Mouse (Mus musculus) heart, adult 2 months (tissue): ENCODE measurements at regions not wholly inside any gene's neighbourhood (a gene's known extent, or its start where the extent isn't known, plus 50 kb on each side); places are given as distances from the start of the nearest gene placed in this dataset.

ENCODE experiments used
- DNase-seq, 2 experiments: peaks; one replicate each; pipeline ENCODE4 v3.0.0; 2021
- H3K27ac ChIP-seq: fragments of 200-600 bp; 2 replicates; pipeline ENCODE4 v1.8.1; 2022
- H3K27me3 ChIP-seq: fragments of 200-500 bp; 2 replicates; pipeline ENCODE4 v1.6.1; 2012; ENCODE audit warnings: mild to moderate bottlenecking, low read length, inconsistent platforms, mixed read lengths; ENCODE audit not compliant: control insufficient read depth, insufficient read depth
- H3K36me3 ChIP-seq: fragments of 200-500 bp; 2 replicates; pipeline ENCODE4 v1.6.1; 2012; ENCODE audit warnings: low read length, inconsistent platforms; ENCODE audit not compliant: control insufficient read depth, insufficient read depth
- H3K4me1 ChIP-seq: fragments of 200-500 bp; 2 replicates; pipeline ENCODE4 v1.6.1; 2011; ENCODE audit warnings: low read length; ENCODE audit not compliant: control insufficient read depth, insufficient read depth
- H3K4me3 ChIP-seq: fragments of 200-600 bp; 2 replicates; pipeline ENCODE4 v1.8.1; 2022
- H3K79me2 ChIP-seq: fragments of 200-500 bp; replicated peaks from 2 replicates; pipeline ENCODE4 v1.6.1; 2012; ENCODE audit warnings: mild to moderate bottlenecking, inconsistent platforms, low read length, moderate library complexity, mixed read lengths; ENCODE audit not compliant: control insufficient read depth, insufficient read depth
- H3K9ac ChIP-seq: fragments of 200-500 bp; 2 replicates; pipeline ENCODE4 v1.6.1; 2012; ENCODE audit warnings: low read depth, mild to moderate bottlenecking, control low read depth, inconsistent platforms, low read length, mixed read lengths
- CTCF ChIP-seq: fragments of 200-600 bp; IDR thresholded peaks from 2 replicates; pipeline ENCODE4 v1.8.1; 2022; ENCODE audit warnings: antibody characterized with exemption, mild to moderate bottlenecking, moderate library complexity
- EP300 ChIP-seq: fragments of 200-500 bp; IDR thresholded peaks from 2 replicates; pipeline ENCODE4 v1.6.1; 2011; ENCODE audit warnings: low read depth, low read length, control low read depth; ENCODE audit not compliant: insufficient read depth
- POLR2A ChIP-seq: fragments of 200-500 bp; IDR thresholded peaks from 2 replicates; pipeline ENCODE4 v1.6.1; 2011; ENCODE audit warnings: mild to moderate bottlenecking, low read depth, low read length, control low read depth; ENCODE audit not compliant: insufficient read depth
- WGBS: fragments of 180-500 bp; shearing (Covaris S2); methylation state at CpG from one replicate; pipeline ENCODE4 v1.1.7; 2018; 5-methylcytosine and 5-hydroxymethylcytosine counted together
- intact Hi-C: fragments of 180-260 bp; cut with DNase I; formaldehyde crosslinking; loops from one replicate; pipeline ENCODE4 v1.15.1; 2025

DNA sequence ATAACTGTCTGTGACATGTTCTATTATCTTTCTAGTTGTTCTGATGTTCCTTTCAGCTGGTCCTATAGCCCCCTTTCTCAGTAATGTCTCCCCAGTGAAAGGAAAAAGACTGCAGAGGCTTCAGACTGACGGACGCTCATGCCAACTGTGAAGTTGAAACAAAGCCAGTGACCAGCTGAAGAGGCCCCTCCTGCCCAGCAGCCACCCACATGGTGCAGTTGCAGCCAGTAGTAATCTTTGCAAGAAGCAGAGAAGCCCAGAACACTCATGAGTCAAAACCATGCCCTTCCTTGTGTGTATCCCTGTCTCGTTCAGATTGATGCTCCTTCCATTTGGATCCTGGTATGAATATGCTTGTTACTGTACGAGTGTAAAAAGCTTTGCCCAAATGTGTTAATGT, 428.7 kb upstream of the Ubash3b start:
- WGBS, result 60% methylated on average over 4 of the region's 4 CpGs

DNA sequence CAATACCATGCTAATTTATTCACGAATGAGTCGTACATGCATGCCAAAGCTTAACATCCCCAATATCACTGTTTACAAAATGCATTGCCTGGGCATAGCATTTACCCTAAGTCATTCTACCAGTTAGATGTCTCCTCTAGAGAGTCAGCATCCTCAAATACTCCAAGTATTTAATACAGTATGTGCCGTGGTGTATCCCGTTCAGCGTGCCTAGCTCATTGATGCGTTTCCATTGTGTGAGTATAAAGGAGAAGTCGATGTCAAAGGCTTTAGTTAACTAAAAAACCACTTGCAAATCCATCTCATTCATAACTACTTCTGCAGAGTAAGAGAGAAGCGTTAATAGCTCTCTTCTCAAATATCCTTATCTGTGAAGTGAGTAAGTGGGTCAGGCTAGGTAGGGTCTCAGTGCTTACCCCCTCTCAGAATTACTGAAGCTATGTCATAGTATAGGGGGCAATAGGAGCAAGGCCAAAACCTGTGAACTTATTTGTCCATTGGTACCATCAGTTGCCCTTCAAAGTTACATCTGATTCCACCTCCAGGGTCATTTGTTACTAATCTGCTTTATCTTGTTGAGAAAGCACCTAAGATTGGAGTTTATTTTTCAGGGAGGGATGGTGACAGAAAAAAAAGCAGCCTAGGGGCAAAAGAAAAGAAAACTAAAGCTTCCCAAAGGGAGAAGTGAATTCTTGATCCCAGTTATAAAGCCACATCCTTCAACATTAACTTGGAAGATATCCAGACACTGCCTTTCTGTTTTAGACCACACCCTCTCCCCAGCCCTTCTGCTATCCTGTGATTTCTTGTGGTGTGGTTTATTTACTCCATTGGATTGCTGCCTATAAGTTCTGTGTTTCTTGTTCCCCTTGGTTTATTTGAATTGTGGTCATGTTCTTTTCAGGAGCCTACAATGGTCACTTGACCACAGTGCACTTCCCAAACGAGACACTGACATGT, 427.2 kb upstream of the Ubash3b start:
- Histone ChIP-seq H3K36me3 (peaks cover 13% of the 10 kb centered on the region), H3K27me3 (no peaks in the 10 kb centered on the region), H3K9ac (no peak overlapping the region), H3K79me2 (no peaks in the 10 kb centered on the region), H3K27ac (no peak overlapping the region), H3K4me3 (no peak overlapping the region), H3K4me1 (peaks cover 2% of the 10 kb centered on the region)
- TF ChIP-seq EP300 (no peak), CTCF (no peak), POLR2A (no peak)
- DNase-seq, result peak in 1 of 2 experiments; percentile 10
- WGBS, result 81% methylated on average over 9 of the region's 9 CpGs
- intact Hi-C loops, result no loop called here

More for the DNA sequence above, 428.7 kb upstream of the Ubash3b start:
- Histone ChIP-seq H3K4me3 (no peak overlapping the region), H3K4me1 (peaks cover 2% of the 10 kb centered on the region), H3K9ac (no peak overlapping the region), H3K79me2 (no peaks in the 10 kb centered on the region), H3K27ac (no peak overlapping the region), H3K27me3 (no peaks in the 10 kb centered on the region), H3K36me3 (peaks cover 15% of the 10 kb centered on the region)
- intact Hi-C loops, result no loop called here
- peak in 1 of 2 experiments; percentile 17 for DNase-seq
- TF ChIP-seq POLR2A, result no peak
- TF ChIP-seq EP300, result no peak
- no peak for TF ChIP-seq CTCF

DNA sequence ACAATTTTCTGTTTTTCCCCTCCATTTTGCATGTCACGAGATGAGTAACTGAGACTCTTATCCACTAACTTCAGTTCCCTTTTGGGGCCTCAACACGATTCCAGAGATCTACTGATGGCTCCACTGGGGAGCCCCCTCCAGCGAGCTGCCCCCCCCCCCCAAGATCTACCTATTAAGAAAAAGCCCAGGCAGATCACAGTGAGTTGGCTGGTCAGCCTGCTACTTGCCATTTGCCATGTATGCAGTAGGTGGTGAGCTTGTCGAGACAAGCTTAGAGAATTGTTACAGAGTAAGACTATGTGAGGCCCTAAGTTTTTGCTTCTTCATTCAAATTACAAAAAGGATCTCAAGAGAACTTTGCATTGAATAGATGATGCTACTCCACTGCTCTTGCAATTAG, 426.3 kb upstream of the Ubash3b start:
- H3K27ac ChIP-seq, result no peak overlapping the region

DNA sequence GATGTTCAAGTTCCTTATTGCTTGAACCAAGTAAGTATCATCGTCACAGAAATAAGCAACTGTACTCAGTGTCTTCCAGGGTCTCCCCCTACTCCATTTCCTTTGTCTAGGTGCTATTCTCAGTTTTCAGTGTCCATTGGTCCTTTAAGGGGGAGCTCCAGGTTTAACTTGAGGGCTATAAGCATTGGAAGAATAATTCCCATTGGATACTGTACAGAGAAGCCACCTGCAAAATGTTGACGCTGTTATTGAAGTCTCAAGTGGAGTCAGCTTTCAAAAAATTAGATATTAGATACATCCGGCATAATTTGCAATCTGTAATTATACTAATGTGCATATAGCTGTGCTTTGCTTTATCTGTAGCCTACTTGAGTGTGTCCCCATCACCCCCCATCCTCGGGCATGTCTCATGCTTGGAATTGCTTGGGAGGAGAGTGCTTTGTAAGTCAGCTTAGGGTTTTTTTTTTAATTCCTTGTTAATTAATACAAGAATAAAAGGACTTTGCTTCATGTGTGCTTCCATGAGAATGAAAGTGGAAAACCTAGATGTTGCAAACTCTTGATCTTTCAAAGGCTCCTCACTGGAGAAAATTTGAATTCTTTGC, 425.6 kb upstream of the Ubash3b start:
- no peaks in the 10 kb centered on the region for H3K27me3 ChIP-seq
- no peak overlapping the region for H3K9ac ChIP-seq
- TF ChIP-seq CTCF (no peak), POLR2A (no peak), EP300 (no peak)
- intact Hi-C loops, result no loop called here
- H3K79me2 ChIP-seq, result no peaks in the 10 kb centered on the region
- no peak overlapping the region for H3K27ac ChIP-seq
- 78% methylated on average over 4 of the region's 4 CpGs for WGBS
- no peak overlapping the region for H3K4me3 ChIP-seq
- DNase-seq, result peak in 1 of 2 experiments; percentile 2
- peaks cover 2% of the 10 kb centered on the region for H3K4me1 ChIP-seq
- H3K36me3 ChIP-seq, result peaks cover 13% of the 10 kb centered on the region

More for the DNA sequence above, 426.3 kb upstream of the Ubash3b start:
- Histone ChIP-seq H3K4me1 (peaks cover 2% of the 10 kb centered on the region), H3K4me3 (no peak overlapping the region), H3K27me3 (no peaks in the 10 kb centered on the region), H3K9ac (no peak overlapping the region), H3K79me2 (no peaks in the 10 kb centered on the region), H3K36me3 (peaks cover 13% of the 10 kb centered on the region)
- DNase-seq, result peak in 1 of 2 experiments; percentile 5
- intact Hi-C loops, result no loop called here
- 64% methylated on average over 4 of the region's 4 CpGs for WGBS
- TF ChIP-seq CTCF, result no peak
- no peak for TF ChIP-seq EP300
- TF ChIP-seq POLR2A, result no peak

DNA sequence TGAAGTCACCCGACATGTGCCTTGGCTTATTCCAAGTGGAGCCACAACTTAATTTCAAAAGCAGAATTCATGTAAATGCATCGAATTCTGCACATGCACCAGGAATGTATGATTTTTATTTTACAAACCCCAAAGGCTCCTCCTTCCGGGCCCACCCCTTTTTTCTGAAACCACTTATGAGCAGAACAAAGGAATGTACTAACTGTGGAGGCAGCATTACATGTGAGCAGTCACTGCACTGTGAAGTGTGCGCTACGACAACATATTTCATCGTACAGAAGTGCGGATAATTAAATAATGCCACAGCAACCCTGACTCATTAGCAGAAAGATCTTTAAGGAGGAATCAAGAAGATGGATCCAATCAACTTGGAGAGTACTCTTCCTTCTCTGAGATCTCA, 424.8 kb upstream of the Ubash3b start:
- TF ChIP-seq CTCF (no peak), POLR2A (no peak), EP300 (no peak)
- Histone ChIP-seq H3K36me3 (peaks cover 13% of the 10 kb centered on the region), H3K9ac (no peak overlapping the region), H3K27me3 (no peaks in the 10 kb centered on the region), H3K79me2 (no peaks in the 10 kb centered on the region), H3K4me1 (peaks cover 2% of the 10 kb centered on the region), H3K4me3 (no peak overlapping the region), H3K27ac (no peak overlapping the region)
- intact Hi-C loops, result no loop called here
- DNase-seq, result peak in 1 of 2 experiments; percentile 13
- 82% methylated on average over 7 of the region's 7 CpGs for WGBS
